Mouse (Mus musculus) T-helper 1 cell (primary cell): ENCODE data around the gene Clhc1.

Experiments
- in situ Hi-C: fragments of 300-600 bp; cut with MboI, MseI; formaldehyde crosslinking; loops from one replicate; pipeline ENCODE4 v1.15.1; 2025; ENCODE audit warnings: high pct_unique_total_duplicates

Gene Clhc1

DNA sequence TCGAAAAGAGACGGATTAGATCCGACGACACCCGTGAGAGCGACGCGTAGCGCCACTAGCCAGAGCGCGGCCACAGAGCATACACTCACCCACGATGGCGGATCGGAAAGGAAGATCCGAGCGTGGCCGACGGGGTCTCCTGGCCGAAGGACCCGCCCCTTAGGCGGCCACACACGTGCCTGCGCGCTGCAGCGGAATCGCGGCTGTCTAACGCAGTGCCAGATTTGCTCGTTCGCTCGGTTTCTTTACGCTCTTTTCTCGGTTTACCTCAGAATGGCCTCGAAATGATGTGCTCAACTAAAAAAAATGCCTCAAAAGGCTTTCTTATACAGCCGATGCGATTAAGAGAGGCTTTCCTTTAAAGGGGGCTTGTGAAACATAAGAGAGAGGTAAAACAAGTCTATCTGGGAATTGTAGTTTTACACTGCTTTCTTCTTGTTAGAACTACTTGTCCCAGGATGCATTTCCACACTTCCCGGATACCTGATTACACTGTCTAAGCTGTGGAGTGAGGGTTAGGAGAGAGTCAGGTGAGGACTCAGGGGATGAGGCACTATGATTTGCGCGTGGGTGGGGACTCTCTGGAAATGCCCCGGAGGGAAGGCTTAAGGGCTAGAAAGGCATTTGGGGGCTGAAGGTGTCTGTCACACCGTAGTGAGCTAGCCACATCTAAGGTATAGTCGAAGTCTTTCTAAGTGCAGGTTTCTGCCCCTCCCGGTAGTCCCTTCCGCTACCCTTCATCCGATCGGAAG lies at the start of gene Clhc1, which contains the start of gene Rps27a:
TSS of gene Clhc1 (plus strand) at position 199 of the 752 bp plus-strand sequence.
TSS of gene Rps27a (minus strand) at position 358 of the 752 bp plus-strand sequence.
- in situ Hi-C loops = loop anchor here (5.0 to 10.0 kb wide), 2 partner anchors 144 to 373 kb away; partner anchors contain the start of genes Ppp4r3b and Rtn4

GRCm38 (mm10) chr11:29503948-29504893 lies 43.5 kb upstream of the Clhc1 start:
- in situ Hi-C loops = no loop called here

DNA sequence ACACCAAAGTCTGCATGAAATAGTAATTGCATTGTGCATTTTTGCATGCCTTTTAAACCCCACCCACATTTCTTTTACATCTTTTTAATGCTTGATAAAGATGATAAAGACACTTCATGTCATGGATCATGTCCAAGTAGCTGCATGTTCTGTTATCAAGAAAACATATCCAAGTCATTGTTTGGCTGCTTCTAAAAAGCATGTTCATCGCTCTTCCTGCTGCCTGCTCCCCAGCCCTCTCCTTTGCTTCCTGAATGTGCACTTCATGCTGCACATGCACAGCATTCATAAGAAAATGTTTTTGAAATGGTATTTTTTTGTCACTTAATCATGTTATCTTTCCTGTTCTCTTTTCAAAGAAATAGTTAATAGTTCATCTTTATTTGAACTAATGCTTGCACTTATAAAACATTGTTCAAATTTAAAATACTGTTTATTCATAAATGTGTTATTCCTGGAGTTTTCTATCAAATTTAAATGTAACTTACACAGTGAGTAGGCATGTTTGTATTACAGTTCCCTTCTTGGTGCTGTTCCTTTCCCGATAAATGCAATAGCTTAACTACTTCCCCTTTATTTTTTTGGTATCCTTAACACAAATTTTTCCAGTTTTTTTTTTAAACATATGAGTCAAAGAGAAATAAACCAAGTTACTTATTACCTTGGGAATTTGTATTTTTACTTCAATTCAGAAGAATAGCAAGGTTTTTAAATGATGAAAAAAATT lies 42.7 kb upstream of the Clhc1 start:
- in situ Hi-C loops = no loop called here

DNA sequence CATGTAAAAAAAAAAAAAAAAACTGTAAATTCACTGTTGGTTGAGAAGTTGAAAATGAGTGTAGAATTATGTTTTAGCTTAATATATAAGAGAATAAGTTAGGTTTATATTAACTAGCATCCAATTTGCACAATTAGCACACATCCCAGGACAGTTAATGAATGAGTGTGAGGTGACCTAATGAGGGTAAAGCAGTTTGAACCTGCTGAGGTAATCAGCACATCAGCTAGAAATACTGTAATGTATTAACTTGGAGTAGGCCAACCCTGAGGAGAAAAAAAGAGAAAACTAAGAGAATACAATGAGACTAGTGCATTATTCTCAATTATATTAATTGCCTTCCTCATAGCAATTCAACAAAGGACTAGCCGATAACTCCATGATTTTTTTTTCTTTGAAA lies 38.3 kb upstream of the Clhc1 start:
- in situ Hi-C loops = no loop called here

- in situ Hi-C loops = no loop called here
These were observed 34.8 kb upstream of the Clhc1 start for GRCm38 (mm10) chr11:29512818-29513535.

DNA sequence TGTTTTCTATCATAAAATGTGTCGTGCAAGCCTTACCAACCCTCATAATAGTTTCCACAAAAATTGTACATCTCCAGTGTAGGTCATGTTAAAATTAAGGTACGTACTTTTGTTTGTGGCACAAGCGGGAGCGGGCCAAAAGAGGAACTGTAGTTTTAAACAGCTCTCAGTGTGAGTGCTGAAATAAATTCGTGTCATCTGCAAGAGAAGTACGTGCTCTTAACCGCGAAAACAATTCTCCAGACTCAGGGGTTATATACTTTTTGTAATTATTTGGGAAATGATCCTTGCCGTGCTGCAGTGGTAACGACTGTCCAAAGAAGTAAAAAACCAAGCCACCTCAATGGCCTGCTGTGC lies 33.4 kb upstream of the Clhc1 start:
- in situ Hi-C loops = no loop called here

GRCm38 (mm10) chr11:29514682-29515412 lies 32.9 kb upstream of the Clhc1 start, which contains the start of gene Prorsd1:
Gene Prorsd1, minus strand, starts transcription at chr11:29515033.
- in situ Hi-C loops = no loop called here

GRCm38 (mm10) chr11:29525988-29526794 lies 21.6 kb upstream of the Clhc1 start, which contains the start of gene Mtif2:
Gene Mtif2, plus strand, starts transcription at chr11:29526408.
- in situ Hi-C loops = no loop called here

- in situ Hi-C loops = no loop called here
These were observed 9.5 kb upstream of the Clhc1 start for GRCm38 (mm10) chr11:29538201-29538600.

DNA sequence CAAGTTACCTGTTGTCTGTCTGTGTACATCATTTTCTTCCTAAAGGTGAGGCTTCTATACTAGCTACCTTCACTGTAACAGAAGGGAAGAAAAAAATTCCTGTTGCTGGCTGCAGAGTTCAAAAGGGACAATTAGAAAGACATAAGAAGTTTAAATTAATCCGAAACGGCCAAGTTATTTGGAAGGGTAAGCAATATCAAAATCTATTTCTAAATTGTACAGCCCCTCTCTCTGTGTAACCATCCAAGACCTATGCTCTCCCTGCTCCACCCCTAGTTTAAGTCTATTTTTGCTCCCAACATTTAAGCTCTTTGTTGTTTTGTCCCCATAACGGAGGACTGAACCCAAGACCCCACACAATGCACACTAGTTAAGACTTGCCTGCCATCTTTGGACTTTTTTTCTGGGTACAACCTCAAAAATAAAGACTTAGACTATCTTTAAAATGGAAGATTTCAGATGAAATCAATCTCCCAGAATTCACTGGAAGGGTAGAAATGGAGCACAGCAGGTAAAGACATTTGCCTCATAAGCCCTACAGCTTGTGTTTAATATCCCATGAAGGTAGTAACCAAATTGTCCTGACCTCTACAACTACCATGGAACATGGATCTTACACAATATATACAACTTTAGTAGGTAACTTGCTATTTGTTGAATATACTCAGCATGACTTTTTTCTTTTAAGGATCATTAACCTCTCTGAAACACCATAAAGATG lies 3.4 kb upstream of the Clhc1 start:
- in situ Hi-C loops = loop anchor here (10.0 kb wide), 1 partner anchor 370 kb away; the partner anchor contains the start of gene Ppp4r3b

- in situ Hi-C loops = loop anchor here (5.0 to 10.0 kb wide), 2 partner anchors 147 to 370 kb away; partner anchors contain the start of genes Ppp4r3b and Rtn4
These were observed 2.5 kb upstream of the Clhc1 start for GRCm38 (mm10) chr11:29545150-29545752.

DNA sequence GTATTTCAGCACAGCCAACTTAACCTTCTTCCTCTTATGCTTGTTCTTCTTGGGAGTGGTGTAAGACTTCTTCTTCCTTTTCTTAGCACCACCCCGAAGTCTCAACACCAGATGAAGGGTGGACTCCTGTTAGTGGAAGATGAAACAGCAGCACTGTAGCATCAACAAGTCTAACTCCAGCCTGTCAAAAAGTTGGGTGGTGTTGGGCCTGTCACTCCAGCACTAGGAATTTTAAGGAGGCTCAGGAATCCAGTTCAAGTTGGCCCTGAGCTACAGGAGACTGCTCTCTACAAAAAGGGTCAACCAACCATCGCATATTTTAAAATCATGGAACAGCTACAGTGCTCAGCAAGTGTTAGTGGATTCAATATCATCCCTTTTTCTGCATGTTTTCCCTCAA lies 1.5 kb upstream of the Clhc1 start:
- in situ Hi-C loops = loop anchor here (5.0 to 10.0 kb wide), 2 partner anchors 146 to 371 kb away; partner anchors contain the start of genes Ppp4r3b and Rtn4

DNA sequence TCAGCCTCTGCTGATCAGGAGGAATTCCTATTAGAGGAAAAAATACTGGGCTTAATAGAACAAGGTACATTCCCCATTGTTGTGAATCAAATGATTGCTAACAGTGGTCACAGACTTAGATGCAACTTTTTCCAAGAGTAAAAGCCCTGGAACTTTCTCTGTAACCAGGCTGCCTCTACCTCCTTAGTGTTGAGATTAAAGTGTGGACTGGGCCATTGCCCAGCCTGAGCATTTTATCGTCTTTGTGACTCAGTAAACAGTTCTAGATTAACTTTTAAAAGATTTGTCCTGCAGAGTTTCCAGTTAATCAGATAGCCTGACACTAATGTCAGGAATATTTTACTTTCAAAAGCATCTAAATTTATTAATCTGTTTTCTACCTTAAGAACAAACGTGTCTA lies 988 bp upstream of the Clhc1 start:
- in situ Hi-C loops = loop anchor here (5.0 to 10.0 kb wide), 2 partner anchors 146 to 372 kb away; partner anchors contain the start of genes Ppp4r3b and Rtn4

DNA sequence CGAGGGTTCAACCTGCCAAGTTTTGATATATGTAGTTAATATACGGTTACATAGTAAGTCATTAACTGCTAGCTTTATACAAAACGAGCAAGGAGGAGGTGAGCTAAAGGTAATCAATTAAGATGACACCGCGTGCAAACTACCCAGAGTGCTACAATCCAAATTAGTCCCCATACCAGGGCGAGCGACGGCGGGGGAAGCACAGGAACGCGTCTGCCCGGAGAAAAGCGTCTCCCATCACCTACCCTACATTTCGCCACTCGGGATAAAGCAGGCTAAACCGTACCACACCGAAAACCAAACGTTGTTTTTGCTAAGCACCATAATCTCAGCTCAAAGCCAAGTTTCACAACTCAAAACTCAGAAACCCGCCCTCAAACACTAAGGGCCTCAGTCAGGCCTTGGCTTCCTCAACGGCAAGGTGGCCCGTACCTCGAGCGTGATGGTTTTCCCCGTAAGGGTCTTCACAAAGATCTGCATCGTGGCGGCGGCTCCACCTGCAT lies 450 bp upstream of the Clhc1 start:
- in situ Hi-C loops = loop anchor here (5.0 to 10.0 kb wide), 2 partner anchors 145 to 372 kb away; partner anchors contain the start of genes Ppp4r3b and Rtn4

GRCm38 (mm10) chr11:29548504-29549424 lies 1.0 kb downstream of the Clhc1 start:
- in situ Hi-C loops = loop anchor here (5.0 to 10.0 kb wide), 2 partner anchors 144 to 374 kb away; partner anchors contain the start of genes Ppp4r3b and Rtn4

DNA sequence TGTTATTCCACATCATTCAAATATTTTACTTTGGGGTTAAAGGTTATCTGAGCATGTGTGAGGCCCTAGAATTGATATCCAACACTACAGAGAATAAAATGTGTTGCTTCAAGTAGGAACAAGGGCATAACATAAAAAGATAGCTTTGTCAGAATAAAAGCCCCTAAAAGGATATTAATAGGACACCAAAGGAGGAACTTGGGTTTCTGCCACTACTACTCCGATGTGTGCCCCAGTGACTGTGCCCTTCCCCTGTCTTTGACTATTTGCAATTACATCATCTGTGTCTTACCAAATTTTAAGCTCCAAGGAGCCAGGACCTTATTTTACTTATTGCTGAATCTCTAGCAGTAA lies 1.7 kb downstream of the Clhc1 start:
- in situ Hi-C loops = loop anchor here (5.0 to 10.0 kb wide), 2 partner anchors 143 to 375 kb away; partner anchors contain the start of genes Ppp4r3b and Rtn4
